Mouse (Mus musculus) embryo, embryonic 11 days (tissue): ENCODE measurements at regions not wholly inside any gene's neighbourhood (a gene's known extent, or its start where the extent isn't known, plus 50 kb on each side); places are given as distances from the start of the nearest gene placed in this dataset.

Experiments
- DNase-seq: peaks from one replicate; pipeline ENCODE4 v3.0.0-alpha.2; 2015

DNA sequence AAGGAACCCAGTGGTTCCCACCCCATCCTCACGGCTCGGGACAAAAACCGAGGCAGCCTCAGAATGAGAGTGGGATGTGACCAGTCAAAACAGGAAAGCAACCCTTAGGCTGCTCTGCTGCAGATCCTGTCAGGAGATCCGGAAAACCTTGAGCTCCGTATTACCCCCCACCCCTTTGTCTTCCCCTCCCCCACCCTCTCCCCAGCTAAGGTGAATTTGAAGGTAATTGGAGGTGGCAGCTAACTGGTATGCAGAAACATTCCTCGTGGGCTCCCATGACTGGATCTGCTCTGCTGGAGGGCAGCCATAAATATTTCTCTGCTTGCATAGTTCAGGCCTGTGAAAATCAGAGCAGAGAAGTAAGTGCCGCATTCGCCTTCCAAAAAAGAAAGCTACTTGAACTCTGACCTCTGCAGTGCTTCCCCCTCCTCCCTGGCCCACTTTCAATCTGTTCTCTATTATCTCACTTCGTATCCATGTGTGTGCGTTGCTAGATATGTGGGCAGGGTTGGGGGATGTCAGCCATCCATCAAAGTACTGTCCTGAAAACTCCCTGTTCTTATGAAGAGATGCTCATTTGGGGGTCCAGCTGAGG, 82.9 kb upstream of the Spin1 start:
- peak; percentile 75 for DNase-seq

GRCm38 (mm10) chr13:51018366-51018765, 82.3 kb upstream of the Spin1 start:
- DNase-seq = peak; percentile 47

DNA sequence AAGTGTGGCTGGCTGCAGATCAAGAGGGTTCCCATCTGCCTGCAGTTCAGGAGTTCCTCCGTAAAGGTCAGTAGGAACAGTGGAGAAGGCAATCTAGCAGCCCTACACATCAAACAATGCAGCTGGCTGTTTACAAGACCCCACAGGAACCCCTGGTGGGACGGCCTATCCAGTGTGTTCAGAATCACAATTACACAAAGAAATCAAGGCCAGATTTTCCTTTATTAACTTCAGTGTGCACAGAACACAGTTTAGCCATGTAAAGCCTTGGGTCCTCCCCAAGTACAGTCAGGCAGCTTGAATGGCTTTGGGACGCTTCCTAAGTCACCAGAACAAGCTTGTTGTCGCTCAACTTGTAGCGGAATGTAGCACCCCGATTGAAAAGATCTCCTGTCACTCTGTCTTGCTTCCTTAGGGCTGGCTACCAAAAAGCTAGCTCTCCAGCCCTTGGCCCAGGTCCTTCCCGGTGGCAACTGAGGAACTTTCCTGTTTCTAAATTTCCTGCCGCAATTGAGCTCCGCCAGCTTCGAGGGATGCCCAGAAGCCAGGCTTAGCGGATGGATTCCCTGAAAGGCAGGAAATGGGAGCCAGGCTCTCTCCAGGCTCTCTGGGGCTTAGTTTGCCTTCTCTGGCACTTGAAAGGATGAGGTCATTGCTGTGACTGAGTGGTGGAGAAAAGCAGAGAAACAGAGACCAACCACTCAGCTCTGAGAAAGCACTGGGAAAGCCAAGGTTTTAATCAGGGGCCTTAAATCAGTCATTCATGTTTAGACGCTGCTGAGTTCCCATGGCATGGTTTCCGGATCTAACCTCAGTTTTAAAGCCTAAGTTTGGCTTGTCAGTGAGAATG, 78.1 kb upstream of the Spin1 start:
- DNase-seq = peak; percentile 58

DNA sequence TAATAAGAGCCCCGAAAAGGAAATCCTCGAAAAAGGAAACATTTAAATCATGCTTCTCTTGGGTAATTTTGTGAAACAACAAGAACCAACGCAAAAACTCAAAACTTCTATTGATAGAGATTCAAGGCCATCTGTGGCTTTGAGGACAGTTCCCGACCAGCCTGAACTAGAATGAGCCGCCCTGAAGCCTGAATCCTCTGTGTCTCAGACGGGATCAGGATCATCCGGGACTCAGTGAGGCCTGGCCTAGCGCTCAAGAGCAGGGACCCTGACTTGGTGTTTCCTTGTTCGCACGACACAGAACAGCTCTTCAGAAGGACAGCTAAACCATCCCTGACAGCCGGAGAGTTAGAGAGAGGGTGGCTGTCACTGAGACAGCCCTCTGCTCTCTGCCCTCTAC, 77.4 kb upstream of the Spin1 start:
- peak; percentile 14 for DNase-seq

GRCm38 (mm10) chr13:51026311-51026918, 74.3 kb upstream of the Spin1 start:
- no peak for DNase-seq

DNA sequence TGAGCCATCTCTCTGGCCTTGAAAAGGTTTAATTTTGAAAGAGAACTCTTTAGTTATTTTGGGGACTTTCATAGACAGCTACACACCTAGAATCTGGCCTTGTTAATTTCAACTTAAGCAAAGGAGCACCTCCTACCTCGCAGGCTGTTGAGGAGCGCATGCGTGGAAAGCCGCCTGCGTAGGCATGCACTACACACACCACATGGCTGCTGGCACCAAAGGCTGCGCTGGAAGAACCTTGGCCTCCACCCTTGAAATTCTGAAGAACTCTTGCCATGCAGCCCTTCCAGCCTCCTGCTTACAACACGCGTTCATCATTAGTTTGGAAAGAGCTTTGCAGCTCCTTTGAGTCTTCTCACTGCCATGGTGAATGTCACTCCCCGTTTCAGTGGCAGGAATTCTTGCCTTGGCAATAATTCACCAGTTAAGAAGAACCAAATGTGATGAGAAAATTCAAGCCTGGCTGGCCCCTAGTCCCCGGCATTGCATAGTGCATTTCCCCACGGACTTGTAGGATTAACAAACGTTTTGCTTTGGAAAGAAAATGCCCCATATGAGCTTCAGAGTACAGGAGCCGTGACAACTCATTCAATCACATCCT, 62.7 kb upstream of the Spin1 start:
- no peak for DNase-seq

- no peak for DNase-seq
These were observed 61.7 kb upstream of the Spin1 start for GRCm38 (mm10) chr13:51038955-51039354.

DNA sequence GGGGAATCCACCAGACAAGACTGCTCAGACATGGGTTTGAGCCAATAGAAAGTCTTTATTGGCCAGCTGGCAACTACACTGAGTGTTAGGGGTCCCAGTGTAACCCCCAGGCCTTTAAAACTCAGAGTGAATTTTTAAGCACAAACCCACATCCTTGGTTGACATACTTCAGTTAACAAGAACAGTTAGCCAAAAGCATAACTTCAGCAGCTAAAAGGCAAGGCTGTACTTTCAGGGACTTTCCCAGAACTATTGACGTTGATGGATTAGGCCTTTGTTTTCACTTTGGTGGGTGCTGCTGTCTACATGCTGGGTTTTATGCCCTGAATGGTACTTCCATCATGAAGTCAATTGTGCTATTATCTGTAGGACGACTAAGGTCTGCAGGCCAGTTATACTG, 59.6 kb upstream of the Spin1 start:
- no peak for DNase-seq

DNA sequence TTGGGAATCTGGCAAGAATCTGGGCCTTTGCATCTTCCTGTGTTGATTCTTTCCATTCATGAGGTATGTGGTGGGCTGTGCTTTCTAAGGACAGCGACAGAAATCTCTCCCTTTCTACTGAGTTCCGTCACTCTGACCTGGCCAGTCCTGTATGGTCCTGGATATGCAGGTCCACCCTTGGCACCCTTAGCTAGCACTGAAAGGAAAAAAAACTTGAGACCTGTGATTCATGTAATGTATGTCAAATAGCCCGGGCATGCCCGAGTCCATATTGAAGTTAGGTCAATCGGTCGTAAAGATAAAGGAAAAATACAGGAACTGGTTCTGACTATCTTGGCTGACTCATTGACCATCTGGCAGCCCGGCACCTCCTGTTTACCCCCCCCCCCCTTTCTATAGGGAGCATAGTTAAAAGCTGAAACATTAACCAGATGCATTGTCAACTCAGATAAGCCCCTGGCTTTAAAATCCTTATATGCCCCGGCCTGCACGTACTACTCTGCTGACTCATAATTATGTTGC, 57.7 kb upstream of the Spin1 start:
- no peak for DNase-seq
